Mouse (Mus musculus) lung, embryonic 15.5 days (tissue): ENCODE results near the gene Ceacam20. TPM values are rescaled to one million over a fixed set of nuclear protein-coding genes. Genes with fewer than 3 reads are reported as not detected.

Source experiments
- ATAC-seq: fragments of 200-750 bp; cut with Nextera tagmentation; 2 replicates; pipeline ENCODE4 v1.8.0; 2017; ENCODE audit warnings: moderate number of reproducible peaks, borderline replicate concordance; ENCODE audit not compliant: low FRiP score, low TSS enrichment; ENCODE audit errors: extremely low read depth
- H3K27ac ChIP-seq: fragments of 300-500 bp; sonication (generic); 2 replicates; pipeline ENCODE4 v1.5.1; 2015; ENCODE audit warnings: moderate library complexity, mild to moderate bottlenecking, inconsistent platforms
- H3K27me3 ChIP-seq: fragments of 300-500 bp; sonication (generic); 2 replicates; pipeline ENCODE4 v1.6.1; 2015; ENCODE audit warnings: inconsistent platforms
- H3K36me3 ChIP-seq: fragments of 300-500 bp; sonication (generic); 2 replicates; pipeline ENCODE4 v1.6.1; 2015; ENCODE audit warnings: inconsistent platforms
- H3K4me1 ChIP-seq: fragments of 300-500 bp; sonication (generic); 2 replicates; pipeline ENCODE4 v1.6.1; 2015; ENCODE audit warnings: inconsistent platforms
- H3K4me2 ChIP-seq: fragments of 300-500 bp; sonication (generic); 2 replicates; pipeline ENCODE4 v1.6.1; 2015; ENCODE audit warnings: inconsistent platforms, mild to moderate bottlenecking, moderate library complexity
- H3K4me3 ChIP-seq: fragments of 300-500 bp; sonication (generic); 2 replicates; pipeline ENCODE4 v1.5.1; 2015; ENCODE audit warnings: mild to moderate bottlenecking, inconsistent platforms
- H3K9ac ChIP-seq: fragments of 300-500 bp; sonication (generic); 2 replicates; pipeline ENCODE4 v1.6.1; 2015; ENCODE audit warnings: inconsistent platforms
- H3K9me3 ChIP-seq: fragments of 300-500 bp; sonication (generic); 2 replicates; pipeline ENCODE4 v1.6.1; 2016; ENCODE audit warnings: inconsistent platforms
- whole genome bisulfite sequencing: fragments of 180-500 bp; shearing (Covaris S2); methylation state at CpG from one replicate; pipeline ENCODE4 v1.1.7; 2015; 5-methylcytosine and 5-hydroxymethylcytosine counted together
- polyA plus RNA-seq: library from polyadenylated mRNA; unstranded; fragments of >200 nt; fragmentation: Nextera tagmentation; extraction: Ambion mirVana; gene quantifications from 2 replicates; pipeline ENCODE4 v1.2.1, GENCODE M21; 2015

Ceacam20 gene
- polyA plus RNA-seq, 1 experiment from 2014 or later = not detected

DNA sequence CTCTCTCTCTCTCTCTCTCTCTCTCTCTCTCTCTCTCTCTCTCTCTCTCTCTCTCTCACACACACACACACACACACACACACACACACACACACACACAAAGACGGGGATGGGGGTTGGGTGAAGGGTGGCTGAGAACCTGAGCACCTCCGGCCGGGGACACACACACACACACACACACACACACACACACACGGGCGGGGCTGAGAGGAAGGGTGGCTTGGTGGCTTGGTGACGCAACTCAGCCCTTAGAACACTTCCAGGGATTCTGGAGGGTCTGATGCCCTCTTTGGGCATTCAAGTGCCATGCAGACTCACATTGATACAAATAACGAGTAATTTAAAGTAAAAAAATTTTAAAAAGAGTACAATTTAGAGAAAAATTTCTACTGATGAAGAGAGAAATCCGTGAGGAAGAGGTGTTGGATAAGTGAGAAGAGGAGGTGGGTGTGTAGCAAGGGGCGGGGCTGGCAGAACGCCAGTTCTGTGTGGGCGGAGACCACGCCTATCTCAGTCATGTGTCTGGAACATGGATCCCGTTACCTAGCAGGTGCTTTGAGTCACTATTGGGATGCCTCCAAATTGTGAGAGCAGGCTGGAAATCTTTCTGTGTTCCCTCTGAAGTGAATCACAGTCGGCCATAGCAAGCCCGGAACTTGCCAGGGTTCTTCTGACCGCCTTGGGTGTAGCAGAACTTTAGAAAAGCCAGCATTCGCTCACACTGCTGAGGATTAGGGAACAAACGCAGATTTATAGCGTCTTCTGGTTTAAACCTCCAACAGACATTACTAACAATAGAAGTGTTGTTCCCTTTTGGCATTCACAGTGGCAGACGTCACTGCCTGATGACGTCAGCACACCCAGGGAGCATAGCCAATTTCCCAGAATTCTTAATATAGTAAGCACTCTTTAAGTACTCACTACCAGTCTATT lies 32.1 kb upstream of the Ceacam20 start:
- WGBS = 14% methylated on average over 20 of the region's 21 CpGs
- H3K4me2 ChIP-seq = peak overlapping the region; percentile 52
- H3K36me3 ChIP-seq = no peaks in the 10 kb centered on the region
- H3K4me1 ChIP-seq = peaks cover 37% of the 10 kb centered on the region
- peak overlapping the region; percentile 17; the same call in 1 of the 2 replicates for H3K4me3 ChIP-seq
- no peak for ATAC-seq
- peak overlapping the region; percentile 77 for H3K27ac ChIP-seq
- H3K9ac ChIP-seq = no peak overlapping the region
- H3K9me3 ChIP-seq = no peaks in the 10 kb centered on the region
- H3K27me3 ChIP-seq = no peaks in the 10 kb centered on the region

DNA sequence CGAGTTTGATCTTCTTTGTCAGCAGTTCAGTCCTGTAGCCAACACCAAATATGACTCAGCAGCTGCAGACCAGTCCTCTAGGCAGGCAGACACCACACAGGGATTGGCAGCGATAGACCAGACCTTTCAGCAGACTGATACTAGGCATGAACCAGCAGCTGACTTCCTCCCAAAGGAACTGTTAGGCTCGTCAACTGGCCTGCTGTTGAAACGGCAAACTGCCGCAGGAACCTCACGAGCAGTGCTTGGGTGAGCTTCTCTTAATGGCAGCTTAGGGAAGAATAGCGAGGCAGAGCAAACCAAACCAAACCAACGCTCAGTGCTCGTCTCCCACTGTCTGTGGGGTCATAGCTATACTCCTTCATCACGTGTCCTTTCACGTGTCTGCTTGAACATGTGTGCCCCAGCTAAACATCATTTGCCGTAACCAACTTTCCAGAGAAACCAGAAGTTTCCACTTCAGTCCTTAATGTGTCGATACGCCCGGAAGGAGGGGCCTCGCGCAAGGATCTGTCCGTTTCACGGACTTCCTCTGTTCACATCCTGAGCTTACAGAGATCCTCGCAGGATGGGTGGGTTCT lies 30.0 kb upstream of the Ceacam20 start:
- Histone ChIP-seq H3K4me1 (peaks cover 50% of the 10 kb centered on the region), H3K9me3 (no peaks in the 10 kb centered on the region), H3K4me2 (no peak overlapping the region), H3K4me3 (no peak overlapping the region), H3K9ac (no peak overlapping the region), H3K36me3 (no peaks in the 10 kb centered on the region), H3K27me3 (no peaks in the 10 kb centered on the region), H3K27ac (peak overlapping the region; percentile 66)
- no peak for ATAC-seq
- 59% methylated on average over 20 of the region's 20 CpGs for WGBS

DNA sequence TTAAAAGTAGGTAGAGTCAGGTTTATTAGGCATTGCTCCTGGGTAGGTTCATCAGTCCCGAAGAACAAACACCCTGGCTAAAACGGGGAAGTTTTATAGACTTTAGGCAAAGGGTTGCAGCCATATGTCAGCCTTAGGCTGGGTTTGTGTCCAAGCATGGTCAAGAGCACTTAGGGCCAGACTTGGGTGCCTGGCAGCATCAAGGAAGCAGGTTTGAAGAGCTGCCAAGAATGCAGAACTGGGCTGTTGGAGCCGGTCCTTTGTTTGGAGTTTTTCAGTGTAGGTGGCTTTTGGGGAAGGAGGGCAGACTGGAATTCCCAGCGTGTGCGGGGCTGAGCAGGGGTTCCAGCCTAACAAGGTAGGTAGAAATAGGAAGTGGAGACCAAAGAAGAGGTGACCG lies 29.3 kb upstream of the Ceacam20 start:
- Histone ChIP-seq H3K27me3 (no peaks in the 10 kb centered on the region), H3K4me3 (no peak overlapping the region), H3K9me3 (no peaks in the 10 kb centered on the region), H3K27ac (peak overlapping the region; percentile 66), H3K36me3 (no peaks in the 10 kb centered on the region), H3K4me2 (no peak overlapping the region), H3K9ac (no peak overlapping the region), H3K4me1 (peaks cover 57% of the 10 kb centered on the region)
- WGBS = 39% methylated on average over 6 of the region's 6 CpGs
- ATAC-seq = no peak

DNA sequence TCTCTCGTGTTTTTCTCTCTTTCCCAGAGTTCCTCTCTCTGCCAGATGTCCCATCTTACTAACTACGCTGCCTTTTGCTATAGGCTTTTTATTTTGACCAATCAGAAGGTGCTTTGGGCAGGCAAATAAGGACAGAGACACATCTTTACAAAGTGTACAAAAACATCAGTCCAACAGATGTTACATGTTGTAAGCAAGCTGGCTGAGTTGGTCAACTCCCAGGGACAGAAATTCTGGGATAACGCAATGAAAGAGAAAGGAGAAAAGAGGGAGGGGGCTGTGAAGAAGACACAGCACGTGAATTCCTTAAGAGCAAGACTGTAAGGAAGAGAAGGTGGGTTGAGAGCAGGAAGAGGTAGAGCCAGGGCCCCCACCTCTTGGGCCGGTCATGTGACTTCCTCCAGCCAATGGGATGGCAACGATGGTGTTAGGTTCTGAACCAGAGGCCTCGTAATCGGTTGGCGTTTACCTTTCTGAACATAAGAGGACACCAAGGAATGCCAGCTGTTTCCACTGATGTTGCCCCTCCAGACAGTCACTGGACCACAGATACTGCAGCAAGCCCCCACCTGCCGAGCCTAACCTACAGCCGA lies 27.9 kb upstream of the Ceacam20 start:
- H3K4me1 ChIP-seq = peaks cover 50% of the 10 kb centered on the region
- H3K4me3 ChIP-seq = no peak overlapping the region
- WGBS = 61% methylated on average over 11 of the region's 11 CpGs
- no peak overlapping the region for H3K9ac ChIP-seq
- peak overlapping the region; percentile 53 for H3K27ac ChIP-seq
- H3K27me3 ChIP-seq = no peaks in the 10 kb centered on the region
- H3K4me2 ChIP-seq = no peak overlapping the region
- H3K9me3 ChIP-seq = no peaks in the 10 kb centered on the region
- peak; percentile 16; the same call in 1 of the 2 replicates for ATAC-seq
- no peaks in the 10 kb centered on the region for H3K36me3 ChIP-seq

DNA sequence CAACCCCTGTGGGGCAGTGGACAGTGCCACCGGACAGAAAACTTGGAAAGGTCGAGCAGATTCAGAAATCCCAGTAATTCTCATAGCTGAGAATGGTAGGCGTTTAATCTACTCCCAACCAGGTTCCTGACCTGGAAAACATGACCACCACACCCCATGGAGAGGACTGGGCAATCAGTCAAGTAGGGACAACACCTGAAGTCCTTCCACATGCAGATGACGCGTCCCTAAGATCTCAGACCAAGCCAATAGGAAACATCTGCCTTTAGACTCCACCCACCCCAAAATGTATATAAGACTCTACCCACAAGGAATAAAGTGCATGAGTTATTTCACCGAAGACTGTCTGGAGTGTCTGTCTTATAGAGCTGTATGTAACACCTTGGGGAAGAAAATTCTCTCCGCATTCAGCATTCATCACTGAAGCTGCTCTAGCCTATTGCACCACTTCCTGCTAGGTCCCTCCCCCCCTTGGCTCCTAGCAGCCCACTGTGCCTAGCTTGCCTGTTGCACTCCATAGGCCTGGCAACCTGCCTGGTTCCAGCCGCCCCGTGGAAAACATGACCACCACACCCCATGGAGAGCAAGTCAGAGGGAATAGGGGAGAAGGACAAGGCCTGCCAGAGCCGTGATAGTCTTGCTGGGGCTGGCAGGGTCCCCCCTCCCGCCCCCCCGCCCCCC lies 25.5 kb upstream of the Ceacam20 start:
- peak; percentile 84 for ATAC-seq
- Histone ChIP-seq H3K27me3 (no peaks in the 10 kb centered on the region), H3K9me3 (no peaks in the 10 kb centered on the region), H3K4me3 (no peak overlapping the region), H3K4me1 (peaks cover 39% of the 10 kb centered on the region), H3K27ac (peak overlapping the region; percentile 85), H3K9ac (no peak overlapping the region), H3K36me3 (no peaks in the 10 kb centered on the region), H3K4me2 (peak overlapping the region; percentile 41)
- WGBS = 36% methylated on average over 12 of the region's 12 CpGs

DNA sequence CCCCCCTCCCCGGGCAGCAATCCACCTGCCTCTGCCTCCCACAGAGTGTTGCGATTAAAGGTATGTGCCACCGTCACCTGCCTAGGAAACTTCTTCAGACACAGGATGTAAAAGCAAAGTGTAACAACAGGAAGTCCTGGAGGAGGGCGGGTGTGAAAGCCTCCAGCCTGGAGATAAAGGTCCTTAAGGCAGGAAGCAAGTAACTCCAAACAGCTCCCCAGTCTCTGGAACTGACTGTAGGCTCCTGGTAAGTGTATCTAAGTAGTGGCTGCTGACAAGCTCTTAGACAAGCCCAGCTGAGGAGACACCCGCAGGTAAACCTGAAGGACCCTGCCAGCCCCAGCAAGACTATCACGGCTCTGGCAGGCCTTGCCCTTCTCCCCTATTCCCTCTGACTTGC lies 25.0 kb upstream of the Ceacam20 start:
- Histone ChIP-seq H3K4me1 (peaks cover 35% of the 10 kb centered on the region), H3K4me2 (peak overlapping the region; percentile 41), H3K9ac (no peak overlapping the region), H3K9me3 (no peaks in the 10 kb centered on the region), H3K4me3 (no peak overlapping the region), H3K27me3 (no peaks in the 10 kb centered on the region), H3K36me3 (no peaks in the 10 kb centered on the region), H3K27ac (peak overlapping the region; percentile 85)
- 7% methylated on average over 4 of the region's 6 CpGs for WGBS
- peak; percentile 9; the same call in 1 of the 2 replicates for ATAC-seq

DNA sequence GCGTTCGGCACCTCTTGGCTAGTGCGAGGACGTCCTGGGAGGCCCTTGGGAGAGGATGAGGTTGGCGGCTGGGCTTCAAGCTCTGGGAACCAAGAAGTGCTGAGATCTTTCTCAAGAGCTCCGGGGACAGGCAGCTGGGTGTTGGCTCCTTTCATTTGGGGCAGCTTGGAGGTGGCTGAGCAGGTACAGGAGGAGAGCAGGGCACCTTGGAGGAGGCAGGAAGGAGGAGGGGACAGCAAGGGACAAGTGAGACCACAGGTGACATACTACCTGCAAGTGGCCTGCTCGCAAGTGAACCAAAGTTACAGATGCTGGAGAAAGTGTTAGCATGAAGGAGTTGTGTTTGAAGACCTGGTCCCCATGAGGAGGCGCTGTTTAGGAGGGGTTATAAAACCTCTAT lies 20.5 kb upstream of the Ceacam20 start:
- no peak overlapping the region for H3K27ac ChIP-seq
- H3K27me3 ChIP-seq = no peaks in the 10 kb centered on the region
- H3K9ac ChIP-seq = no peak overlapping the region
- no peak overlapping the region for H3K4me2 ChIP-seq
- H3K9me3 ChIP-seq = no peaks in the 10 kb centered on the region
- H3K4me3 ChIP-seq = no peak overlapping the region
- H3K4me1 ChIP-seq = peaks cover 14% of the 10 kb centered on the region
- no peak for ATAC-seq
- no peaks in the 10 kb centered on the region for H3K36me3 ChIP-seq
- 88% methylated on average over 8 of the region's 8 CpGs for WGBS

DNA sequence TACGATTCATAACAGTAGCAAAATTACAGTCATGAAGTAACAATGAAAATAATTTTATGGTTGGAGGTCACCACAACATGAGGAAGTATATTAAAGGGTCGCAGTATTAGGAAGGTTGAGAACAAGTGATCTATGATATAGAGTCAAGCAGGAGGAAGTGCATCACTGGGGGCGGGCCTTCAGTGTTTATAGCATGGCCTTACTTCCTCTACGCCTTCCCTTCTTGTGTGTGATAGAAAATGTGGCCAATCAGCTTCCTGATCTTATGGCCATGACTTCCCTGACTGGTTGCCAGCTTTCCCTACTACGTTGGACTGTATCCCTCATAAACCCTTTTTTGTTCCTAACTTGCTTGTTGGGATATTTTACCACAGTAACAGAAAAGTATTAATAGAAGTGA lies 20.0 kb upstream of the Ceacam20 start:
- H3K9me3 ChIP-seq = no peaks in the 10 kb centered on the region
- ATAC-seq = no peak
- H3K4me1 ChIP-seq = peaks cover 11% of the 10 kb centered on the region
- no peak overlapping the region for H3K4me2 ChIP-seq
- WGBS = 86% methylated on average over 5 of the region's 5 CpGs
- no peak overlapping the region for H3K4me3 ChIP-seq
- H3K9ac ChIP-seq = no peak overlapping the region
- H3K27ac ChIP-seq = no peak overlapping the region
- no peaks in the 10 kb centered on the region for H3K27me3 ChIP-seq
- no peaks in the 10 kb centered on the region for H3K36me3 ChIP-seq

DNA sequence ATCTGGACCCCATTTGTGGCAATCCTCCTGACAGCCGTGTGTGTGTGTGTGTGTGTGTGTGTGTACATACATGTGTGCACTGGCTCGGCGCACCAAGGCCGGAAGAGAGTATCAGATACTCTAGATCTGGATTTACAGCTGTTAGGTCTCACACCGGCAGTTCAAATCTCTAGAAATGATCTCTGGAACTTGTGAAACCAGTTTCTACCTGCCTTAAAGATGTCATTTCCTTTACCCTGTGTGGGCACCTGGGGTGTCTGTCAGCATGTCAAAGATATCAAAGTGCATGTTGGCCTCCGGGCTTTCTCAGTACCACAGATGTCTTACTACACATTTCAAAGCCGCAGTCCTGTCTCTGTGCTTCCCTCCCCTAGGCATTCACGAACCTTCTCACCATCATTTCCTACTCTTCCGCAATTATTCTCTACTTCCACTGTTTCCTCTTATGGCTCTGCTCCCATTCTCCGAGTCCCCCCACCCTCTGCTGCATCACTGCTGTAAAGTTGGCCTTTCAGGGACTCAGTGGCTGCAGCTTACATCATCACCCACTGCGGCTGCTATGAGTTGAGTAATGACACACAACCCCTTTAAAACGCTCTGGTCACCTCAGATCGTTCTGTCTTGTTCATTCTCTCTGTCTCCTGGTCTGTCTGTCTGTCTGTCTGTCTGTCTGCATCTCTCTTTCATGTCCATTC lies 19.2 kb upstream of the Ceacam20 start:
- no peaks in the 10 kb centered on the region for H3K36me3 ChIP-seq
- H3K9me3 ChIP-seq = no peaks in the 10 kb centered on the region
- no peak overlapping the region for H3K9ac ChIP-seq
- H3K27me3 ChIP-seq = no peaks in the 10 kb centered on the region
- no peak overlapping the region for H3K27ac ChIP-seq
- H3K4me1 ChIP-seq = peaks cover 3% of the 10 kb centered on the region
- ATAC-seq = no peak
- H3K4me3 ChIP-seq = no peak overlapping the region
- H3K4me2 ChIP-seq = no peak overlapping the region
- 71% methylated on average over 13 of the region's 13 CpGs for WGBS

DNA sequence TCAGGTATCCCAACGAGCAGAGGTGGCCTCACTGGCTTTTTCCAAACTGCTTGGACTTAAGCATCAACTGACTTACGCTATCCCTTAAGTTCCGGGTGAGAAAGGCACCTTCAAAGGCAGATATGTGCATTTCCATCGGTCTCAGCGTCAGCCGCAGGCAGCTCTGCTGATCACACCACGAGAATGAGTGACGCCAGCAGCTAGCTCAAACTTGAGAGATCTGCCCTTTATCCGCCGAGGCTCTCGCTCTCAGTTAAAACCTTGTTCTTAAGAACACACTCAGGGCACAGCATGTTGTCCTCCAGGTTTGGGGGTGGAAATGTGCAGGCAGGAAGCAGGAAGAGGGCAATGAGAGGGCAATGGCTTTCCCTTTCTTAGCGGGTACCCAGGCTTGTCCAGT lies 16.3 kb upstream of the Ceacam20 start:
- ATAC-seq = no peak
- no peak overlapping the region for H3K4me3 ChIP-seq
- no peaks in the 10 kb centered on the region for H3K36me3 ChIP-seq
- no peaks in the 10 kb centered on the region for H3K9me3 ChIP-seq
- no peak overlapping the region for H3K4me2 ChIP-seq
- H3K27ac ChIP-seq = no peak overlapping the region
- H3K27me3 ChIP-seq = no peaks in the 10 kb centered on the region
- WGBS = 61% methylated on average over 12 of the region's 12 CpGs
- no peak overlapping the region for H3K9ac ChIP-seq
- H3K4me1 ChIP-seq = peaks cover 8% of the 10 kb centered on the region; the same call in 1 of the 2 replicates

DNA sequence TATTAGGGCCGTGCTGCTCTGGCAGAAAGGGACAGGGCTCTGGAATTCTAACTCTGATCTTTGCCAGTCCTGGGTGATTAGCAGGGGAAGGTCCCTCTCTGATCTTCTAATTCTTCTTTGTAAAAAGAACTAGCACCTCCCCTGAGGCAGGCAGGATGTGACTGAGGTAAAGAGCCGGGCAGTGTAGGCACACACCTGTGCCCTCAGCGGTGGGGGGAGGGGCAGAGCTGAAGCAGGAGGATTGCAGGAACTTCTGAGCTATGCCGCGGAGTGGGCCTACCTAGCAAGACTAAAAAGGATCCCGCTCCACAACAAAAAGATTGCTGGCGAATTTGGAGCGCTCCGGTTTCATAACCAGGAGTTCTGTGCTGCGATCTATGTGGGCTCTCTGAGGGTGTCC lies 15.2 kb upstream of the Ceacam20 start:
- WGBS = 57% methylated on average over 10 of the region's 10 CpGs
- H3K27me3 ChIP-seq = no peaks in the 10 kb centered on the region
- H3K4me2 ChIP-seq = no peak overlapping the region

More for the DNA sequence above, 15.2 kb upstream of the Ceacam20 start:
- Histone ChIP-seq H3K36me3 (no peaks in the 10 kb centered on the region), H3K9ac (no peak overlapping the region), H3K27ac (no peak overlapping the region), H3K4me1 (peaks cover 8% of the 10 kb centered on the region; the same call in 1 of the 2 replicates), H3K9me3 (no peaks in the 10 kb centered on the region), H3K4me3 (no peak overlapping the region)
- 0 out of 2 replicates have a peak, but pooled peaks have one; percentile 32 for ATAC-seq
